Mouse (Mus musculus) kidney, adult 2 months (tissue): ENCODE results near the gene Kri1.

Experiments
- CTCF ChIP-seq: fragments of 200-500 bp; conservative IDR thresholded peaks from 2 replicates; pipeline ENCODE4 v1.5.1; 2011; ENCODE audit warnings: low read depth, mild to moderate bottlenecking, control low read depth, low read length, moderate library complexity, mixed read lengths; ENCODE audit not compliant: insufficient read depth, insufficient read length
- POLR2A ChIP-seq: fragments of 200-500 bp; IDR thresholded peaks from one replicate; pipeline ENCODE4 v1.6.1; 2011; ENCODE audit warnings: low read depth, low read length, control low read depth

DNA sequence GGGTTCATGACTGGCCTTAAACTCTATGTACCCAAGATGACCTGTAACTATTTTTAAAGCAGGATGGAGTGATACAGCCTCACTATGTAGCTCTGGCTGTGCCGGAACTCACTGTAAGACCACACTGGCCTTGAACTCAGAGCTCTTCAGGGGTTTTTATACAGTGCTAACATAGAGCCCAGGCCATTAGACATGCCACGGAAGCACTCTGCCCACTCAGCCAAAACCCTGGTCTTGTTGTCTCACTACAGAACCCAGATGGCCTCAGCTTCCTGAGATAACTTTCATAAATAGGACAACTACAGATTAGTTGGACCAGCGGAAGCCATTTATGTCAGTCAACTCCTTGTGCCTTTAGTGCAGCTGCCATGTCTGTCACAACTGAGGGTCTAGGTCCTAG is 13.4 kb downstream of the Kri1 start:
- no peak for TF ChIP-seq CTCF
- TF ChIP-seq POLR2A = no peak
